Mouse (Mus musculus): Measurements from ENCODE around the gene Rhov. TPM values are rescaled to one million over a fixed set of nuclear protein-coding genes. Genes with fewer than 3 reads are reported as not detected.
A peak's percentile ranks its signal among the peaks of the same experiment; 100 is the strongest.

The Rhov gene
- polyA plus RNA-seq, 1 experiment from 2014 or later = 1.6 TPM

DNA sequence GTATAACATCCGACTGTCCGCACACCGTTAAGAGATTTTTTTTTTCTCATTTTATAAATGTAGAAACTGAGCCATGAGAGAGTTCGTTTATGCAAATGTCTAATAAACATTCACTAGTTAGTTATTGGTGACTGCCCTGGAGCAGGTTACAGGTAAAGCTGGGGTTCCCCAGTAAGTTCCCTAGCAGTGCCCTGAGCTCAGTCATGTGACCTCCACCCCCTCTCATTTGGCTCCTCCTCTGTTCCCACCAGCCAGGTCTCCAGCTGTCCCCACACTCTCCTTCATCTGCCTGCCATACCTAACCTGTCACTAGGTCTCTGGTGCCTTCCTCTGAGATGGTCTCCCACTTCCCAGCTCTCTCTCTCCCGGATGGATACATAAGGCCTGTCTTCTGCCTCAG, 16.3 kb upstream of the Rhov start:
- H3K27ac ChIP-seq = no peak overlapping the region
- H3K9ac ChIP-seq = no peak overlapping the region
- ATAC-seq (ENCODE audit: borderline replicate concordance, extremely low read depth, low FRiP score, low TSS enrichment) = no peak
- no peaks in the 10 kb centered on the region for H3K9me3 ChIP-seq
- H3K4me2 ChIP-seq = no peak overlapping the region
- peaks cover 9% of the 10 kb centered on the region for H3K4me1 ChIP-seq
- H3K36me3 ChIP-seq = peaks cover 23% of the 10 kb centered on the region
- 75% methylated on average over 5 of the region's 5 CpGs for WGBS
- no peak overlapping the region for H3K4me3 ChIP-seq
- H3K27me3 ChIP-seq = no peaks in the 10 kb centered on the region

DNA sequence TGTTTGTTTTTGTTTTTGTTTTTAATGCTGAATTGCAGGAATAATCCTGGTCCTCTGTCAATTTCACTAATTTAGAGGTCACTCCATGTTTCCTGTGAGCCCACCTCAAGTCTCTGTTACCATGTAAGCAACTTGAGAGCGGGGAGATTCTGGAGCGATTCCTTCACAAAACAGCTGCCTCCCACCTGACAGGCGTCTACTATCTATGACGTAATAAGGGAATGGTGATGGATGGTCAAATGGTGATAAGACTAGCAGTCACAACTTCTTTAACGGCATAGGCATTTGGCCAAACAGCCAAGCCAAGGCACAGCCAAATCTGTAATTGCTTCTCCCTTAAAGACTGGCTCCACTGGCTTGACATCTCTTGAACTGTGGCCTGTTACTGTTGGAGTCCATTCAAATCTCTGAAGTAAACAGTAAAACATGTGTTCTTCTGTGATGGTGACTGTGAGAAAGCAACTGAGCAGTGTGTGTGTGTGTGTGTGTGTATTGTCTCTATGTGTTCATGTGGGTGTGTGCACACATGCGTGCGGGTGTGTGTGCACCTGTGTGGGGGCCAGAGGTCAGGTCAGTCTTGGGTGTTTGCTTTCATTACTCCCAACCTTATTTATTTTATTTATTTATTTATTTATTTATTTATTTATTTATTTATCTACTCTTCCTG, 11.0 kb upstream of the Rhov start:
- H3K27me3 ChIP-seq = no peaks in the 10 kb centered on the region
- ATAC-seq (ENCODE audit: borderline replicate concordance, extremely low read depth, low FRiP score, low TSS enrichment) = peak; percentile 83
- H3K36me3 ChIP-seq = no peaks in the 10 kb centered on the region
- no peaks in the 10 kb centered on the region for H3K4me1 ChIP-seq
- H3K27ac ChIP-seq = no peak overlapping the region
- H3K9me3 ChIP-seq = no peaks in the 10 kb centered on the region
- H3K9ac ChIP-seq = no peak overlapping the region
- no peak overlapping the region for H3K4me3 ChIP-seq
- 50% methylated on average over 7 of the region's 7 CpGs for WGBS
- H3K4me2 ChIP-seq = no peak overlapping the region

DNA sequence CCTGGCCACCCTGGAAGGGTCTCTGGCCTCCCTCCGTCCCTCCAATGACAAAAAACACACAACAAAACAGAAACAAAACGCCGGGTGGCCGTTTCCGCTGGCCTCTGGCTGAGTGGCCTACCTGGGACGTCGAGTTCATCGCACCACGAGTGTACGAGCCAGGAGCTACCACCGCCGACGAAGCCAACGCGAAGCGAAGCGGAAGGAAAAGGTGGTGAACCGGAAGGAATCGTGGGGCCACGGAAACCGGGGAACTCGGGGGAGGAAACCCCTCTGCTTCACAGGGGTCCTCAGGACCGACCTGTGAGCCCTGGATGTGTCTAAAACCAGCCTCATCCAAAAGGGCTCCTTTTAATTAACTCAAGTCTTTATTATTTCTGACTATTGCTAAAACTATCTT, 6.7 kb upstream of the Rhov start:
- no peak for ATAC-seq (ENCODE audit: borderline replicate concordance, extremely low read depth, low FRiP score, low TSS enrichment)
- Histone ChIP-seq H3K36me3 (no peaks in the 10 kb centered on the region), H3K4me2 (no peak overlapping the region), H3K27me3 (no peaks in the 10 kb centered on the region), H3K4me3 (no peak overlapping the region), H3K9ac (no peak overlapping the region), H3K9me3 (no peaks in the 10 kb centered on the region), H3K4me1 (no peaks in the 10 kb centered on the region), H3K27ac (no peak overlapping the region)
- WGBS = 85% methylated on average over 23 of the region's 23 CpGs

DNA sequence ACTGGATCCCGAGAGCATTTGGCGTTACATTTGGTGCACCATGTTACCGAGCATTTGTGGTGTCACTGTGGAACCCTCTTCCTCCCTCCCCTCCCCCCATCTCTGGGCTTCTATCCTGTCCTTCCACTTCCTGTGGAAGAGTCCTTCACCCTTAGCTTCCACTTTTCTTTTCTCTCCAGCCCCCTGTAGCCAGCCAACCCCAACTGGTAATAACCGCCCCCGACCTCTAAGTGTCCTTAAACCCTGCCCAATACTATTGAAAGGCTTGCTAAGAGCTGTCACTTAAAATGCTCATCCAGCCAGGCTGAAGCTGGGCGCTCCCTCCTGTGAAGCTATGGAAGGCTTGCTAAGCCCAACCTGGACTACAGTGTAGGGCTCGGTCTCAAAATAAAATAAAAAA, 5.9 kb upstream of the Rhov start:
- no peak overlapping the region for H3K4me3 ChIP-seq
- no peaks in the 10 kb centered on the region for H3K9me3 ChIP-seq
- H3K36me3 ChIP-seq = no peaks in the 10 kb centered on the region
- H3K27me3 ChIP-seq = no peaks in the 10 kb centered on the region
- WGBS = 81% methylated on average over 7 of the region's 7 CpGs
- ATAC-seq (ENCODE audit: borderline replicate concordance, extremely low read depth, low FRiP score, low TSS enrichment) = no peak
- no peaks in the 10 kb centered on the region for H3K4me1 ChIP-seq
- H3K27ac ChIP-seq = no peak overlapping the region
- no peak overlapping the region for H3K4me2 ChIP-seq
- no peak overlapping the region for H3K9ac ChIP-seq

DNA sequence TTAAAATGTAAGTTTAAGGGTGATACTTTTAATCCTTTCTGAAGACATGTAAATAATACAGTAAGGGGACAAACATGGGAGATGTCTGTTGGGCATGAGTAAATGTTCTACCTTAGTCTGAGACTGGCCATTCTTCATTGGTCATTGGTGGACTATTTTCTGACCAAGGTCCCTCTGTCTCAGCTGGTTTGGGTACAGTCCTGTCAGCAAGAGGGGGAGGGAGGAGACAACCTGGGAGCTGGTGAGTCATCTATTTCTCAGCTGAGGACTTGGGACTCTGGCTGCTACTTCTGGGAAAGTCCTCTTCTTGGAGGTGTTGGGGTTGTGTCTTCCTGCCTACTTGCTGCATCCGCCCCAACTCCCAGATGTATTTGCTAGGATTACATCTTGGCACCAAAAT, 3.1 kb upstream of the Rhov start:
- H3K4me2 ChIP-seq = no peak overlapping the region
- H3K4me1 ChIP-seq = peaks cover 5% of the 10 kb centered on the region
- WGBS = 69% methylated on average over 1 of the region's 1 CpGs
- H3K36me3 ChIP-seq = no peaks in the 10 kb centered on the region
- peaks cover 13% of the 10 kb centered on the region for H3K27me3 ChIP-seq
- H3K27ac ChIP-seq = no peak overlapping the region
- H3K4me3 ChIP-seq = no peak overlapping the region
- no peak for ATAC-seq (ENCODE audit: borderline replicate concordance, extremely low read depth, low FRiP score, low TSS enrichment)
- H3K9me3 ChIP-seq = no peaks in the 10 kb centered on the region
- no peak overlapping the region for H3K9ac ChIP-seq

DNA sequence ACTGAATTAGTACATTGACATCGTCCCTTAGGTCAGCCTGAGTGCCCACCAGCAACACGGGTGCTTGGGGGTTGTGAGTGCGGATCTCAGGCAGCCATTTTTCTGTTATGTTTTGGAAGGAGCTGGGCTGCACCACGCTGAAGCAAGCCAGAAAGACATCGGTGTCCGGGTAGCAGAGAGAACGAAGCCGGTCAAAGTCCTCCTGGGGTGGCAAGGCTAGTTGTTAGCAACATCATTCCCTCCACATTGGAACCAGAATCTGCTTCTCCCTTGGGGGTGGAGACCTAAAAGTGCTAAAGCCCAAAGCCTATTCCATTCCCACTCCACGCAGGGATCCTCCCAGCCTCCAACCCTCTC, 808 bp downstream of the Rhov start:
- Histone ChIP-seq H3K9me3 (no peaks in the 10 kb centered on the region), H3K27ac (no peak overlapping the region), H3K27me3 (peaks cover 13% of the 10 kb centered on the region), H3K36me3 (no peaks in the 10 kb centered on the region), H3K9ac (0 out of 2 replicates have a peak overlapping the region, but pooled peaks have one; percentile 10), H3K4me2 (peak overlapping the region; percentile 86), H3K4me1 (peaks cover 5% of the 10 kb centered on the region), H3K4me3 (peak overlapping the region; percentile 45)
- no peak for ATAC-seq (ENCODE audit: borderline replicate concordance, extremely low read depth, low FRiP score, low TSS enrichment)
- 52% methylated on average over 9 of the region's 9 CpGs for WGBS

DNA sequence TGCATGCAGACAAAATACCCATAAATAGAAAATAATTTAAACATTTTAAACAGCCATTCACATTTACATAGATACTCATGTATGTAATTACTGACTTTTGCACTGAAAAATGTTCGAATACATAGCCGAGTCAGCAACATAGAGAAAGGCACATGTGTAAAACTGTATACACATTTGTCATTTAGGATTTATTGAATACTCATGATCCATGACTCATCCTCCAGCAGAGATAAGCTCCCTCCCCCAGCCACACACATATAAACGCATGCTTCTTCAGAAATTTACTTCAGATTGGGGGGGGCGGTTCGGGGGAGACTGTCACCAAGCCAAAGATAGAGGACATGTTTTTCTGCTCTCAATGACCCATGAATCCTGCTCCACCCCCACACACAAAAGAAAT, 7.3 kb downstream of the Rhov start:
- H3K36me3 ChIP-seq = no peaks in the 10 kb centered on the region
- no peak overlapping the region for H3K27ac ChIP-seq
- peaks cover 15% of the 10 kb centered on the region; the same call in 1 of the 2 replicates for H3K4me1 ChIP-seq
- no peak overlapping the region for H3K9ac ChIP-seq
- H3K27me3 ChIP-seq = no peaks in the 10 kb centered on the region
- no peak for ATAC-seq (ENCODE audit: borderline replicate concordance, extremely low read depth, low FRiP score, low TSS enrichment)
- H3K4me3 ChIP-seq = no peak overlapping the region
- WGBS = 53% methylated on average over 5 of the region's 5 CpGs
- no peak overlapping the region for H3K4me2 ChIP-seq
- no peaks in the 10 kb centered on the region for H3K9me3 ChIP-seq

DNA sequence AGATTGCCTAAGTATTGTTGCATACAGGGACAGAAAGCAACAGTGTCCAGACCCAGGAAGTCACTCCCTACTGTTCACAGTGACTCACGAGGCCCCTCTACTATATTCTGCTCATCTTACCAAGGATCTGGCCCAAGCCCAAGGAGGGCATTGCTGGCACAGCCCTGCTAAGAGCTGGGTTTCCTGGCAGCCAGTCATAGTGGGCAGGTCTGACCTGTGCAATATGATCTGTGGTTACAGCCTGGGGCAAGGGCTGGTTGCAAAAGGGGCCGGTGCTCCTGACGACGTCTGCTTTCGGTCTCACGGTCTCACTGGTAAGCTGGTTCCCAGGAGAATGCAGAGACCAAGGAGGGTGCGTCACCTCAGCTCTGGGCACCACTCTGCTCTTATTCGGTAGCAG, 8.1 kb downstream of the Rhov start:
- Histone ChIP-seq H3K27me3 (no peaks in the 10 kb centered on the region), H3K4me1 (peaks cover 15% of the 10 kb centered on the region; the same call in 1 of the 2 replicates), H3K9ac (no peak overlapping the region), H3K4me3 (no peak overlapping the region), H3K9me3 (no peaks in the 10 kb centered on the region), H3K36me3 (no peaks in the 10 kb centered on the region), H3K4me2 (peak overlapping the region; percentile 24), H3K27ac (no peak overlapping the region)
- 21% methylated on average over 8 of the region's 8 CpGs for WGBS
- ATAC-seq (ENCODE audit: borderline replicate concordance, extremely low read depth, low FRiP score, low TSS enrichment) = peak; percentile 79

DNA sequence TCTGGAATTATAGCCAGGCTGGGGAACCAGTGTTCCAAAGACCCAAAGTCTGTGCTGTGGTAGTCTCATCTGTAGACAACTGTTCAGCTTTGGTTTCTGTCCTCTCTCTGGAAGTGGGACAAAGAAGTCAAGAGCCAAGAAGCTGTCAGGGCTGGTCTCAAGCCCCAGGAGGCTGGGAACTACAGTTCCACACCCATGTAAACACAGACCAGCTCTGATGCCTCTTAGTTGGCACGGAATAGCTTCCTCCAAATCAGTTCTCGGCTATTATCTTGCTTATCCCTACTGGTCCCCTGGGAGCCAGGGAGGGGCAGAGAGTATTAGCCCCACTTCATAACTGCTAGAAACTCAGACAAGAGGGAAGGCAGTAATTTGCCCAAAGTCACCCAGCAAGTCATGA, 9.7 kb downstream of the Rhov start:
- Histone ChIP-seq H3K4me3 (no peak overlapping the region), H3K27me3 (peaks cover 5% of the 10 kb centered on the region; the same call in 1 of the 2 replicates), H3K36me3 (no peaks in the 10 kb centered on the region), H3K4me2 (no peak overlapping the region), H3K9me3 (no peaks in the 10 kb centered on the region), H3K9ac (no peak overlapping the region), H3K27ac (no peak overlapping the region), H3K4me1 (peaks cover 15% of the 10 kb centered on the region; the same call in 1 of the 2 replicates)
- WGBS = 28% methylated on average over 2 of the region's 2 CpGs
- peak; percentile 60; the same call in 1 of the 2 replicates for ATAC-seq (ENCODE audit: borderline replicate concordance, extremely low read depth, low FRiP score, low TSS enrichment)

DNA sequence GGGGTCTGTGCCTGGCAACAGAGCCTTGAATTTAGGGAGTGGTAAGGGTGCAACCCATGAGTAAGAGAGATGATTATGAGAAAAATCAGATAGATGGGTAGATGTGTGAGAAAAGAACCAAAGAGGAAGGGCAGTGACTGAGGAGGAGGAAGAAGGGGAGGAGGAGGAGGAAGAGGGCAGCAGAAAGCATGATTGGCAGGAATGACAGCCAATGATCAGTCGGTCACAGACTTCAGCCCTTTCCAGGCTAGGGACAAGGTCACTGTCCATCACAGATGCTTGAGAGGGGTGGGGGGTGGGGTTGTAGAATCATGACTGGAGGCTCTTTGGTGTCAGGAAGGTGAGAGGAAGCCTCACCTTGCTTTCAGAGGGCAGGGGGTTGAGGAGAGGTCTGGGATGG, 10.6 kb downstream of the Rhov start:
- H3K27ac ChIP-seq = no peak overlapping the region
- peaks cover 15% of the 10 kb centered on the region; the same call in 1 of the 2 replicates for H3K4me1 ChIP-seq
- no peak overlapping the region for H3K4me3 ChIP-seq
- no peak overlapping the region for H3K9ac ChIP-seq
- no peaks in the 10 kb centered on the region for H3K9me3 ChIP-seq
- H3K4me2 ChIP-seq = no peak overlapping the region
- WGBS = 60% methylated on average over 1 of the region's 1 CpGs
- H3K27me3 ChIP-seq = peaks cover 8% of the 10 kb centered on the region; the same call in 1 of the 2 replicates
- no peak for ATAC-seq (ENCODE audit: borderline replicate concordance, extremely low read depth, low FRiP score, low TSS enrichment)
- no peaks in the 10 kb centered on the region for H3K36me3 ChIP-seq

DNA sequence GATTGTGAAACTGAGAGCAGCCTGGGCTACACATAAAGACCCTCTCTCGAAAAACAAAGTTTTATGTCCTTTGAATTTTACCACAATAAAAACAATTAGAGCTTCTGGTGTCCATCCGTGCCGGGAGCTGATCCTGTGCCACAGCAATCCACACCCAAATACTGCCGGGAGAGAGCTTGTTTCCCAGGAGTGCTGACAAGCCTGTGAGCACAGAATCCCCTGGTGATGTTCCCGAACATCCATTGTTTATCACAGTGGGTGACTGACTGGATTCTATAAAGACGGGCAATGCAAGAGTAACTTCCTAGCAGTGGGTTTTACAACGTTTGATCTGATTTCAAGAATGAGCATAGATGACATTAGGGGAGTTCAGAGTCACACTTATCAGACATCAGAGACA, 16.1 kb downstream of the Rhov start:
- no peak overlapping the region for H3K4me3 ChIP-seq
- 23% methylated on average over 7 of the region's 7 CpGs for WGBS
- ATAC-seq (ENCODE audit: borderline replicate concordance, extremely low read depth, low FRiP score, low TSS enrichment) = no peak

DNA sequence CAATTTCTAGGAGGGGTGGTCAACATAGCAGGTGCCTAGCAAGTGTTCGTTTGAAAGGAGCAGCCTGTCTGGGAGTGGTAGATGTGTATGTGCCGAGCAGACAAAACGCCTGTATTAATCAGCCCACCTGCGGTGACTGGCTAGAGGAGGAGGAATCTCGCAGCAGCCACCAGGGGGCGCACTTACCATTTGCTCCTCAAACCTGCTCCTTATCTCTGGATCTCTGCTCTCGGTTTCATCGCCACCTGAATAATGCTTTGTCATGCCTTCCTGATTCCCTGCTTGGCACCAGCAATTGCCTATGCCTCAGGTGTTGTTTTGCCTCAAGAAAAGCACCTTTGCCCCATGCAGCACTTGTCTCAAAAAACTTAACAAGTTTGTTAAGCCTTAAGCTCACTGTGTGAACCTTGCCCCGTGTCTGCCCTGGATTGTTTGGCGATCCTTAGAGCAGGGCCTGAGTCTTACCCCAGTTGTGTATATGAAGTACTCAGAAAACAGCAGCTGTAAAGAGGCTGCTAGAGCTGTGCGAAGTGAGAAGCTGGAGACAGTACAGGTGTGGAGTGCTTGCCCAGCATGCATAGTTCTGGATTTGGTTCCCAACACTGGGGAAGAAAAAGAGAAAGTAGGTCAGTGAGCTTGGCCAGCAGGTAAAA, 20.1 kb downstream of the Rhov start:
- Histone ChIP-seq H3K4me1 (peaks cover 6% of the 10 kb centered on the region; the same call in 1 of the 2 replicates), H3K27ac (no peak overlapping the region), H3K9me3 (no peaks in the 10 kb centered on the region), H3K27me3 (peaks cover 20% of the 10 kb centered on the region), H3K36me3 (no peaks in the 10 kb centered on the region), H3K4me3 (no peak overlapping the region), H3K9ac (no peak overlapping the region), H3K4me2 (peak overlapping the region; percentile 40)
- 9% methylated on average over 11 of the region's 11 CpGs for WGBS
- peak; percentile 43; the same call in 1 of the 2 replicates for ATAC-seq (ENCODE audit: borderline replicate concordance, extremely low read depth, low FRiP score, low TSS enrichment)

More for the DNA sequence above, 16.1 kb downstream of the Rhov start:
- no peak overlapping the region for H3K4me2 ChIP-seq
- H3K27me3 ChIP-seq = peaks cover 25% of the 10 kb centered on the region
- no peak overlapping the region for H3K27ac ChIP-seq
- H3K4me1 ChIP-seq = peaks cover 6% of the 10 kb centered on the region; the same call in 1 of the 2 replicates
- H3K9ac ChIP-seq = no peak overlapping the region
- no peaks in the 10 kb centered on the region for H3K9me3 ChIP-seq
- no peaks in the 10 kb centered on the region for H3K36me3 ChIP-seq
